Mouse (Mus musculus): ENCODE measurements at regions not wholly inside any gene's neighbourhood (a gene's known extent, or its start where the extent isn't known, plus 50 kb on each side); places are given as distances from the start of the nearest gene placed in this dataset.

DNA sequence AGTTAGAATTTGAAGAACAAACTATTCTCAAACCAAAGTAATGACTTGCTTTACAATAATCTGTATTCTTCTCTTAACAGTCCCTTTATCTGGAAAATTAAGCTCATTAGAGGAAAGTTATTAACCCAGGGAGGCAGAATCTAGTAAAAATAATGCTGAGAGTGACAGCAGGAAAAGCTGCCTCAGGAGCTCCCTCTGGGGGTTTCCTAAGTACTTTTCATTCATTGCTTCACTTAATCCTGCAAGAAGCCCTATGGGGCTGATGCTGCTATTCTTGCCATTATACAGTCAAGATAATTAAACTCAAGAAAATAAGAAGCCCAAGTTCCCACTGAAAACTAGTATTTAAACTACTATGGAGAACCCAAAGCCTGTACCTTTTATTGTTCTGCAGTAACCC lies 3563.9 kb upstream of the Gm7489 start:
- TF ChIP-seq CTCF (IDR thresholded peaks at IDR 0.05; ENCODE audit: low read depth), result no peak
- TF ChIP-seq EP300 (IDR thresholded peaks at IDR 0.05; ENCODE audit: low read depth), result no peak

Data from heart, postnatal 0 days (tissue).